ENCODE assay signal across 8 mouse cellular contexts in genomic region chr6:91117149-91117548, GRCm38 (mm10). TPM values are rescaled to one million over a fixed set of nuclear protein-coding genes. Genes with fewer than 3 reads are reported as not detected.
DNase-seq lines count a peak whose midpoint lies in the region; ATAC-seq and TF ChIP-seq lines count a peak whose summit lies in the region.

No protein-coding gene starts in this region.

- H3K4me1 ChIP-seq in forebrain, embryonic 15.5 days, result peaks cover 29% of the 10 kb centered on the region
- H3K4me1 ChIP-seq in liver, embryonic 14.5 days (replicated peaks; ENCODE audit: control insufficient read depth in 2 of 2, insufficient read depth in 2 of 2, low read length in 1 of 2), result peaks cover 37 to 45% of the 10 kb centered on the region in 2 experiments

- TF ChIP-seq EP300 in liver, embryonic 14.5 days (IDR thresholded peaks at IDR 0.05; ENCODE audit: low read depth), result no peak

- H3K4me3 ChIP-seq in forebrain, embryonic 15.5 days, result peak overlapping the region; percentile 67
- peak overlapping the region; percentile 73 to 76 for H3K4me3 ChIP-seq in liver, embryonic 14.5 days (ENCODE audit: insufficient read depth in 1 of 2, low read depth in 2 of 2, low read length in 2 of 2)

- H3K9me3 ChIP-seq in forebrain, embryonic 15.5 days, result no peaks in the 10 kb centered on the region
- peaks cover 2% of the 10 kb centered on the region; the same call in 1 of the 2 replicates for H3K9me3 ChIP-seq in liver, embryonic 14.5 days (ENCODE audit: control insufficient read depth, low read length)

- no peaks in the 10 kb centered on the region for H3K27me3 ChIP-seq in forebrain, embryonic 15.5 days
- H3K27me3 ChIP-seq in liver, embryonic 14.5 days (ENCODE audit: control insufficient read depth, insufficient read depth, low read length), result no peaks in the 10 kb centered on the region

- peak overlapping the region; percentile 88 for H3K27ac ChIP-seq in forebrain, embryonic 15.5 days (replicated peaks)
- H3K27ac ChIP-seq in liver, embryonic 14.5 days, result peak overlapping the region; percentile 5

- H3K4me2 ChIP-seq in forebrain, embryonic 15.5 days (replicated peaks), result peak overlapping the region; percentile 80
- H3K4me2 ChIP-seq in liver, embryonic 14.5 days (ENCODE audit: low read depth), result peak overlapping the region; percentile 67

- peak overlapping the region; percentile 71 for H3K9ac ChIP-seq in forebrain, embryonic 15.5 days (replicated peaks)
- peak overlapping the region; percentile 79 for H3K9ac ChIP-seq in liver, embryonic 14.5 days (replicated peaks)

- TF ChIP-seq CTCF in liver, embryonic 14.5 days (IDR thresholded peaks at IDR 0.05; ENCODE audit: low read depth), result no peak

- ATAC-seq in frontal cortex, adult (ENCODE audit: low TSS enrichment), result peak; percentile 24; the same call in 1 of the 2 replicates
- no peak for ATAC-seq in forebrain, embryonic 15.5 days (replicated peaks)
- no peak; the same call in 1 of the 2 replicates for ATAC-seq in liver, embryonic 14.5 days (ENCODE audit: insufficient read depth)
- ATAC-seq in CD4-positive, CD25-positive, alpha-beta regulatory T cell, adult 4 months, result no peak

- WGBS in forebrain, embryonic 15.5 days, result 2% methylated on average over 9 of the region's 9 CpGs
- 8% methylated on average over 9 of the region's 9 CpGs for WGBS in liver, embryonic 14.5 days (ENCODE audit: insufficient replicate concordance)

- H3K36me3 ChIP-seq in forebrain, embryonic 15.5 days, result no peaks in the 10 kb centered on the region
- H3K36me3 ChIP-seq in liver, embryonic 14.5 days (replicated peaks; ENCODE audit: control insufficient read depth, insufficient read depth, low read depth), result 0 out of 2 replicates have a peak, but pooled peaks cover 3% of the 10 kb centered on the region

- no peak for DNase-seq in frontal cortex, postnatal 25 days (ENCODE audit: low spot score in 2 of 2)
- peak; percentile 29 for DNase-seq in lung, postnatal 36 days
- no peak for DNase-seq in lung, postnatal 14 days
- DNase-seq in liver, embryonic 14.5 days (ENCODE audit: low read depth in 3 of 3, low spot score in 3 of 3), result no peak
- no peak for DNase-seq in gastrocnemius, postnatal 4 days (ENCODE audit: low spot score in 2 of 2)

RNA-seq across cellular contexts. Expression of gene Nup210, which starts 0.5 kb away (rescaled TPM):
- 18.0 and 18.3 TPM in 2 replicates for polyA plus RNA-seq in forebrain, embryonic 15.5 days (2015; fragmentation: Nextera tagmentation; extraction: Ambion mirVana)
- polyA plus RNA-seq in liver, embryonic 14.5 days (2012; rRNA removed), result 24.4 and 32.4 TPM in 2 replicates
- 35.1 and 38.5 TPM in 2 replicates for polyA plus RNA-seq in liver, embryonic 14.5 days (2014; fragmentation: Nextera tagmentation; extraction: Ambion mirVana)
- 100 to 1,000 TPM in 1 of 2 experiments, 10 to 100 TPM in 1; 86.2 to 109 TPM for polyA plus RNA-seq in CD4-positive, CD25-positive, alpha-beta regulatory T cell, adult 4 months (2017; shearing (Covaris generic))
- total RNA-seq in gastrocnemius, postnatal 4 days (2021), result 10 to 100 TPM; 29.9 to 34.0 TPM

RNA-seq across cellular contexts. Expression of gene Hdac11, which starts 39.3 kb away (rescaled TPM):
- 21.1 and 24.1 TPM in 2 replicates for polyA plus RNA-seq in forebrain, embryonic 15.5 days (2015; fragmentation: Nextera tagmentation; extraction: Ambion mirVana)
- 9.2 and 12.1 TPM in 2 replicates for polyA plus RNA-seq in liver, embryonic 14.5 days (2012; rRNA removed)
- 4.8 and 6.0 TPM in 2 replicates for polyA plus RNA-seq in liver, embryonic 14.5 days (2014; fragmentation: Nextera tagmentation; extraction: Ambion mirVana)
- 1 to 10 TPM; 1.5 to 2.0 TPM for polyA plus RNA-seq in CD4-positive, CD25-positive, alpha-beta regulatory T cell, adult 4 months (2017; shearing (Covaris generic))
- total RNA-seq in gastrocnemius, postnatal 4 days (2021), result 10 to 100 TPM; 25.0 to 25.1 TPM
